In genomic region chr4:130081345-130082190, GRCm38 (mm10) we compare ENCODE assay signal across 9 mouse cellular contexts. TPM values are rescaled to one million over a fixed set of nuclear protein-coding genes. Genes with fewer than 3 reads are reported as not detected.
A peak's percentile ranks its signal among the peaks of the same experiment; 100 is the strongest.
DNase-seq lines count a peak whose midpoint lies in the region; ATAC-seq lines count a peak whose summit lies in the region.
"Had no signal": no experiment of that assay in that cellular context is flagged by ENCODE, and none has a peak within 500 bp of the region (broad histone marks: within the 10 kb centered on the region; RNA-seq: fewer than 3 reads in every experiment).

No protein-coding gene starts in this region.

- no peaks in the 10 kb centered on the region for H3K9me3 ChIP-seq in forebrain, embryonic 10.5 days
- no peaks in the 10 kb centered on the region for H3K9me3 ChIP-seq in forebrain, embryonic 12.5 days
- no peaks in the 10 kb centered on the region for H3K9me3 ChIP-seq in embryonic facial prominence, embryonic 15.5 days (replicated peaks)
- no peaks in the 10 kb centered on the region for H3K9me3 ChIP-seq in heart, embryonic 16.5 days (replicated peaks; ENCODE audit: control insufficient read depth, low read length)

- ATAC-seq in forebrain, embryonic 12.5 days (ENCODE audit: low FRiP score) = no peak
- no peak for ATAC-seq in embryonic facial prominence, embryonic 15.5 days (ENCODE audit: insufficient number of reproducible peaks, low FRiP score, low TSS enrichment, low read depth)
- peak; percentile 66 for ATAC-seq in heart, embryonic 16.5 days (replicated peaks; ENCODE audit: extremely low read depth, insufficient read depth, low FRiP score)

- H3K27me3 ChIP-seq in forebrain, embryonic 10.5 days (ENCODE audit: poor library complexity, severe bottlenecking) = peaks cover 70% of the 10 kb centered on the region
- peaks cover 49% of the 10 kb centered on the region for H3K27me3 ChIP-seq in forebrain, embryonic 12.5 days
- H3K27me3 ChIP-seq in embryonic facial prominence, embryonic 15.5 days = no peaks in the 10 kb centered on the region
- peaks cover 18% of the 10 kb centered on the region for H3K27me3 ChIP-seq in heart, embryonic 16.5 days (ENCODE audit: control insufficient read depth, insufficient read depth, low read length)

- DNase-seq in forebrain, embryonic 10.5 days (ENCODE audit: extremely low spot score, low spot score) = no peak
- DNase-seq in adipocyte (ENCODE audit: low spot score) = peak; percentile 76
- DNase-seq in layer of hippocampus, postnatal 10 days (ENCODE audit: low spot score in 2 of 2) = peak; percentile 78 to 84
- DNase-seq in naive thymus-derived CD4-positive, alpha-beta T cell, adult 2 months (ENCODE audit: low read depth) = peak; percentile 28
- no peak for DNase-seq in embryo, embryonic 11 days

- no peak overlapping the region for H3K4me2 ChIP-seq in forebrain, embryonic 12.5 days
- no peak overlapping the region for H3K4me2 ChIP-seq in embryonic facial prominence, embryonic 15.5 days (replicated peaks)
- H3K4me2 ChIP-seq in heart, embryonic 16.5 days (ENCODE audit: low read depth, low read length) = no peak overlapping the region

- no peak overlapping the region for H3K4me3 ChIP-seq in forebrain, embryonic 10.5 days
- H3K4me3 ChIP-seq in forebrain, embryonic 12.5 days (replicated peaks) = no peak overlapping the region
- H3K4me3 ChIP-seq in embryonic facial prominence, embryonic 15.5 days (replicated peaks) = no peak overlapping the region
- no peak overlapping the region for H3K4me3 ChIP-seq in heart, embryonic 16.5 days (ENCODE audit: low read length)

- H3K27ac ChIP-seq in forebrain, embryonic 10.5 days = peak overlapping the region; percentile 60; the same call in 1 of the 2 replicates
- H3K27ac ChIP-seq in forebrain, embryonic 12.5 days = no peak overlapping the region
- 0 out of 2 replicates have a peak overlapping the region, but pooled peaks have one; percentile 22 for H3K27ac ChIP-seq in embryonic facial prominence, embryonic 15.5 days (replicated peaks)
- H3K27ac ChIP-seq in heart, embryonic 16.5 days (ENCODE audit: low read length) = 0 out of 2 replicates have a peak overlapping the region, but pooled peaks have one; percentile 8

- 84% methylated on average over 19 of the region's 19 CpGs for WGBS in forebrain, embryonic 10.5 days
- 77% methylated on average over 19 of the region's 19 CpGs for WGBS in forebrain, embryonic 12.5 days
- 67% methylated on average over 19 of the region's 19 CpGs for WGBS in embryonic facial prominence, embryonic 15.5 days
- 51% methylated on average over 19 of the region's 19 CpGs for WGBS in heart, embryonic 16.5 days

- H3K4me1 ChIP-seq in forebrain, embryonic 10.5 days = peaks cover 55% of the 10 kb centered on the region
- peaks cover 37% of the 10 kb centered on the region for H3K4me1 ChIP-seq in forebrain, embryonic 12.5 days
- H3K4me1 ChIP-seq in embryonic facial prominence, embryonic 15.5 days = peaks cover 37% of the 10 kb centered on the region
- H3K4me1 ChIP-seq in heart, embryonic 16.5 days (ENCODE audit: control insufficient read depth, insufficient read depth, low read length) = peaks cover 12% of the 10 kb centered on the region

- H3K36me3 ChIP-seq in forebrain, embryonic 10.5 days (replicated peaks) = no peaks in the 10 kb centered on the region
- H3K36me3 ChIP-seq in forebrain, embryonic 12.5 days (replicated peaks) = no peaks in the 10 kb centered on the region
- peaks cover 17% of the 10 kb centered on the region for H3K36me3 ChIP-seq in embryonic facial prominence, embryonic 15.5 days
- no peaks in the 10 kb centered on the region for H3K36me3 ChIP-seq in heart, embryonic 16.5 days (ENCODE audit: control insufficient read depth, insufficient read depth)

- no peak overlapping the region for H3K9ac ChIP-seq in forebrain, embryonic 12.5 days
- H3K9ac ChIP-seq in embryonic facial prominence, embryonic 15.5 days = no peak overlapping the region
- H3K9ac ChIP-seq in heart, embryonic 16.5 days (ENCODE audit: low read length) = no peak overlapping the region

RNA-seq across cellular contexts. Expression of gene Pef1, which starts 20.8 kb away (rescaled TPM):
- polyA plus RNA-seq in forebrain, embryonic 10.5 days (2016; fragmentation: Nextera tagmentation; extraction: Ambion mirVana) = 69.8 and 70.4 TPM in 2 replicates
- polyA plus RNA-seq in forebrain, embryonic 12.5 days (2016; fragmentation: Nextera tagmentation; extraction: Ambion mirVana) = 60.4 and 61.4 TPM in 2 replicates
- polyA plus RNA-seq in embryonic facial prominence, embryonic 15.5 days (2015; fragmentation: Nextera tagmentation; extraction: Ambion mirVana) = 68.6 and 71.0 TPM in 2 replicates
- polyA plus RNA-seq in heart, embryonic 16.5 days (2015; fragmentation: Nextera tagmentation; extraction: Ambion mirVana) = 61.9 and 62.9 TPM in 2 replicates
- 10 to 100 TPM; 37.4 to 39.7 TPM for total RNA-seq in layer of hippocampus, postnatal 10 days (2021)

RNA-seq across cellular contexts. Expression of gene Col16a1, which starts 33.9 kb away (rescaled TPM):
- 2.3 and 2.4 TPM in 2 replicates for polyA plus RNA-seq in forebrain, embryonic 10.5 days (2016; fragmentation: Nextera tagmentation; extraction: Ambion mirVana)
- 10.8 and 14.8 TPM in 2 replicates for polyA plus RNA-seq in forebrain, embryonic 12.5 days (2016; fragmentation: Nextera tagmentation; extraction: Ambion mirVana)
- 183 and 190 TPM in 2 replicates for polyA plus RNA-seq in embryonic facial prominence, embryonic 15.5 days (2015; fragmentation: Nextera tagmentation; extraction: Ambion mirVana)
- polyA plus RNA-seq in heart, embryonic 16.5 days (2015; fragmentation: Nextera tagmentation; extraction: Ambion mirVana) = 26.6 and 37.7 TPM in 2 replicates
- 10 to 100 TPM; 17.9 to 26.0 TPM for total RNA-seq in layer of hippocampus, postnatal 10 days (2021)

RNA-seq across cellular contexts. Expression of gene Hcrtr1, which starts 57.6 kb away (rescaled TPM):
- 0.32 and 0.36 TPM in 2 replicates for polyA plus RNA-seq in forebrain, embryonic 10.5 days (2016; fragmentation: Nextera tagmentation; extraction: Ambion mirVana)
- polyA plus RNA-seq in forebrain, embryonic 12.5 days (2016; fragmentation: Nextera tagmentation; extraction: Ambion mirVana) = 0.10 TPM in 1 of 2 replicates, not detected in the other
- polyA plus RNA-seq in embryonic facial prominence, embryonic 15.5 days (2015; fragmentation: Nextera tagmentation; extraction: Ambion mirVana) = 0.16 TPM in 1 of 2 replicates, not detected in the other
- polyA plus RNA-seq in heart, embryonic 16.5 days (2015; fragmentation: Nextera tagmentation; extraction: Ambion mirVana) = 0.19 TPM in 1 of 2 replicates, not detected in the other
- 10 to 100 TPM; 12.5 to 14.3 TPM for total RNA-seq in layer of hippocampus, postnatal 10 days (2021)
- polyA plus RNA-seq: C2C12 had no signal

Comparison
In these comparisons a context has a peak if more than half of its experiments do, and no peak if none do; other contexts are left out.
1. DNase-seq: peak in adipocyte (single experiment), layer of hippocampus, postnatal 10 days (2 of 2) and naive thymus-derived CD4-positive, alpha-beta T cell, adult 2 months (single experiment); none in forebrain, embryonic 10.5 days (single experiment) and embryo, embryonic 11 days (single experiment).